Mouse (Mus musculus) heart, adult 2 months (tissue): ENCODE data around the gene Tnfrsf21. TPM values are rescaled to one million over a fixed set of nuclear protein-coding genes. Genes with fewer than 3 reads are reported as not detected.
A peak's percentile ranks its signal among the peaks of the same experiment; 100 is the strongest.

Experiments used
- DNase-seq, 2 experiments: peaks; one replicate each; pipeline ENCODE4 v3.0.0; 2021
- H3K27ac ChIP-seq: fragments of 200-600 bp; 2 replicates; pipeline ENCODE4 v1.8.1; 2022
- H3K27me3 ChIP-seq: fragments of 200-500 bp; 2 replicates; pipeline ENCODE4 v1.6.1; 2012; ENCODE audit warnings: mild to moderate bottlenecking, low read length, inconsistent platforms, mixed read lengths; ENCODE audit not compliant: control insufficient read depth, insufficient read depth
- H3K36me3 ChIP-seq: fragments of 200-500 bp; 2 replicates; pipeline ENCODE4 v1.6.1; 2012; ENCODE audit warnings: low read length, inconsistent platforms; ENCODE audit not compliant: control insufficient read depth, insufficient read depth
- H3K4me1 ChIP-seq: fragments of 200-500 bp; 2 replicates; pipeline ENCODE4 v1.6.1; 2011; ENCODE audit warnings: low read length; ENCODE audit not compliant: control insufficient read depth, insufficient read depth
- H3K4me3 ChIP-seq: fragments of 200-600 bp; 2 replicates; pipeline ENCODE4 v1.8.1; 2022
- H3K79me2 ChIP-seq: fragments of 200-500 bp; replicated peaks from 2 replicates; pipeline ENCODE4 v1.6.1; 2012; ENCODE audit warnings: mild to moderate bottlenecking, inconsistent platforms, low read length, moderate library complexity, mixed read lengths; ENCODE audit not compliant: control insufficient read depth, insufficient read depth
- H3K9ac ChIP-seq: fragments of 200-500 bp; 2 replicates; pipeline ENCODE4 v1.6.1; 2012; ENCODE audit warnings: low read depth, mild to moderate bottlenecking, control low read depth, inconsistent platforms, low read length, mixed read lengths
- CTCF ChIP-seq: fragments of 200-600 bp; IDR thresholded peaks from 2 replicates; pipeline ENCODE4 v1.8.1; 2022; ENCODE audit warnings: antibody characterized with exemption, mild to moderate bottlenecking, moderate library complexity
- EP300 ChIP-seq: fragments of 200-500 bp; IDR thresholded peaks from 2 replicates; pipeline ENCODE4 v1.6.1; 2011; ENCODE audit warnings: low read depth, low read length, control low read depth; ENCODE audit not compliant: insufficient read depth
- POLR2A ChIP-seq: fragments of 200-500 bp; IDR thresholded peaks from 2 replicates; pipeline ENCODE4 v1.6.1; 2011; ENCODE audit warnings: mild to moderate bottlenecking, low read depth, low read length, control low read depth; ENCODE audit not compliant: insufficient read depth
- WGBS: fragments of 180-500 bp; shearing (Covaris S2); methylation state at CpG from one replicate; pipeline ENCODE4 v1.1.7; 2018; 5-methylcytosine and 5-hydroxymethylcytosine counted together
- intact Hi-C: fragments of 180-260 bp; cut with DNase I; formaldehyde crosslinking; loops from one replicate; pipeline ENCODE4 v1.15.1; 2025
- polyA plus RNA-seq: library from polyadenylated mRNA; depleted of rRNA; stranded (reverse); fragments of >200 nt; gene quantifications from 2 replicates; pipeline ENCODE4 v1.2.3, GENCODE M21; 2012
- total RNA-seq, 2 experiments: library from RNA; stranded (reverse); gene quantifications; 2 replicates each; pipeline ENCODE4 v1.2.3; 2021

Gene Tnfrsf21
- total and polyA plus RNA-seq, 3 experiments, result 9.2 to 14.6 (median 14.2) TPM

DNA sequence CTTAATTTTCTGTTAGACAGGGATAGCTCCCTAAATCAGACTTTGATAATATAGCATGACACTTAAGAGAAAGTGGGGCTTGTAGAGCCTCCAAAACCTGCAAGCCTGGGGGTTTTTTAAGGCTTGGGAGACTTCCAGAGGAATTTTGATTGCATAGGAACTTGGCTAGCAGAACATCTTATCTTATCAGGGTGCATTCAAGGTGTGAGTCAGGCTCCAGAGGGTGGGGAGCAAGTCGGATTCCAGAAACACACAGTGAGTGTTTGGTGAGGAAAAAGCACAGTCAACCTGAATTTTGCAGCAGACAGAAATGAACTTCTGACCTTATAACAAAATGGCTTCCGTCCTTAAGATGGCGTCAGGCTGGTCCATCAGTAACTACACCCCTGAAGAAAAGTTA, 34.5 kb upstream of the Tnfrsf21 start:
- intact Hi-C loops, result no loop called here

DNA sequence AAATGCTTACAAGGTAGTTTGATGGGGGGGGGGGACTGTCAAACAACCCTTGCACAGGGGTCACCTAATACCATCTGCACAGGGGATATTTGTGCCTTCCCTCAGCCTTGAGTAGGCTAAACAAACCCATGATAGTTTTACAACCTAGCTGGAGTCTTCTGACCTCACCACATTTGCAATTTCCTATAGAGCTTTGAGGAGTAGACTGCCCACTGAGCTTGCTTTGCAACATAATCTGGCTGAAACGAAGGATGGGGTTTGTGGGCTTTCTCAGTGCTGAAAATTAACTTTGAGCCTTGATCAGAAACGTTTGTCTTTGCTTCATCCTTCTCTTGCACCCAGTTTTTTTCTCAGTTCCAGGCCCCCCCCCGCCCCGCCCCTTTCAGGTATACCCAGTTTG, 33.8 kb upstream of the Tnfrsf21 start:
- DNase-seq, result no peak
- intact Hi-C loops, result no loop called here
- H3K4me1 ChIP-seq, result no peaks in the 10 kb centered on the region
- no peak overlapping the region for H3K27ac ChIP-seq
- H3K79me2 ChIP-seq, result no peaks in the 10 kb centered on the region
- no peaks in the 10 kb centered on the region for H3K36me3 ChIP-seq
- no peaks in the 10 kb centered on the region for H3K27me3 ChIP-seq
- no peak overlapping the region for H3K4me3 ChIP-seq
- no peak overlapping the region for H3K9ac ChIP-seq
- 75% methylated on average over 4 of the region's 4 CpGs for WGBS
- no peak for TF ChIP-seq EP300

More for the DNA sequence above, 34.5 kb upstream of the Tnfrsf21 start:
- 45% methylated on average over 3 of the region's 3 CpGs for WGBS
- Histone ChIP-seq H3K4me1 (no peaks in the 10 kb centered on the region), H3K27me3 (no peaks in the 10 kb centered on the region), H3K4me3 (no peak overlapping the region), H3K79me2 (no peaks in the 10 kb centered on the region), H3K36me3 (no peaks in the 10 kb centered on the region), H3K9ac (no peak overlapping the region), H3K27ac (no peak overlapping the region)
- TF ChIP-seq EP300, result no peak
- no peak for TF ChIP-seq CTCF
- no peak for TF ChIP-seq POLR2A
- DNase-seq, result no peak

DNA sequence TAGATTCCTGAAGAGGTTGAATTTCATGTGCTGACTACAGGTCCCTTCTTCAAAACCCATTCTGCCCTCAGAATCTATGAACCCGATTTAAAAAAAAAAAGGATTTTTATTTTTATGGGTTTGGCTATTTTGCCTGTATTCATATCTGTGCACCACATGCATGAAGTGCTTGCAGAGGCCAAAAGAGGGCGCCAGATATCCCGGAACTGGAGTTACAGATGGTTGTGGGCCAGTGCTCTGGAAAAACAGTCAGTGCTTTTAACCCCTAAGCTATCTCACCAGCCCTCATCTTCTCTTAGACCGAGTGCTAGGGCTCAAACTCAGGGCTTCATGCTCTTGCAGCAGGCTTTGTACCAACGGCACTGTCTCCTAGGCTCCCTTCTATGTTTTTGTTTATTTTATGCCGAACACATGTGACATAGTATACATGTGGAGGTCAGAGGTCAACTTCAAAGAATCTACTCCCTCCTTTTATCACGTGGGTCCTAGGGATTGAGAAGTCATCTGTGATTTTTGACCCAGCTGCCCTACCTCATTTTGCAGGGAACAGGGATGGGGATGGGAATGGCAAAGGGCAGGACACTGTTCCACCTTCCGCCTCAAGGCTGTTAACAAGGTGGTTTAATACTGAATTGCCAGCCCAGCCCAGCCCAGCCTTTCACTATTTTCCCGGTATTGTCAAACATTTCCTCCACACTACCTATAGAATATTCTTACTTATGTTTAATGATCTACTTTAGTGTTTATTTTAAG, 30.3 kb upstream of the Tnfrsf21 start:
- 63% methylated on average over 9 of the region's 9 CpGs for WGBS
- H3K9ac ChIP-seq, result no peak overlapping the region
- TF ChIP-seq POLR2A (no peak), CTCF (peak; percentile 39)
- H3K79me2 ChIP-seq, result no peaks in the 10 kb centered on the region
- intact Hi-C loops, result no loop called here
- no peaks in the 10 kb centered on the region for H3K27me3 ChIP-seq
- H3K27ac ChIP-seq, result no peak overlapping the region
- no peak overlapping the region for H3K4me3 ChIP-seq
- no peaks in the 10 kb centered on the region for H3K4me1 ChIP-seq
- H3K36me3 ChIP-seq, result no peaks in the 10 kb centered on the region
- no peak for DNase-seq

DNA sequence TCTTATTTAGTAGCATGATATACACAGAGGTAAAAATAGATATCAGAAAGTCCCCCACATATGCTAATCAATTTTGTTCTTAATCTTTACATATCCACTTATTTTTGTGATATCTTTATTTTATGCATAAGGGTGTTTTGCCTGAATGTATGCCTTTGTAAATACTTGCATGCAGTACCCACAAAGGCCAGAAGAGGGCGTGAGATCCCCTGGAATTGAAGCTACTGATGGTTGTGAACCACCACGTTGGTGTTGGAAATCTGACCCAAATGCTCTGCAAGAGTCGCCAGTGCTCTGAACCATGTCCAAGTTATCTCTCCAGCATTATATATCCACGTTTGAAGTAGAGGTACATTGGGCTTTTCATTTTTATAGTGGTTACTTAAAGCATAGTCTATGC, 28.7 kb upstream of the Tnfrsf21 start:
- Histone ChIP-seq H3K4me1 (no peaks in the 10 kb centered on the region), H3K27ac (no peak overlapping the region), H3K9ac (no peak overlapping the region), H3K4me3 (no peak overlapping the region), H3K36me3 (no peaks in the 10 kb centered on the region), H3K79me2 (no peaks in the 10 kb centered on the region), H3K27me3 (no peaks in the 10 kb centered on the region)
- intact Hi-C loops, result no loop called here
- WGBS, result 29% methylated on average over 4 of the region's 4 CpGs
- DNase-seq, result no peak
- peak; percentile 63 for TF ChIP-seq CTCF
- no peak for TF ChIP-seq EP300

DNA sequence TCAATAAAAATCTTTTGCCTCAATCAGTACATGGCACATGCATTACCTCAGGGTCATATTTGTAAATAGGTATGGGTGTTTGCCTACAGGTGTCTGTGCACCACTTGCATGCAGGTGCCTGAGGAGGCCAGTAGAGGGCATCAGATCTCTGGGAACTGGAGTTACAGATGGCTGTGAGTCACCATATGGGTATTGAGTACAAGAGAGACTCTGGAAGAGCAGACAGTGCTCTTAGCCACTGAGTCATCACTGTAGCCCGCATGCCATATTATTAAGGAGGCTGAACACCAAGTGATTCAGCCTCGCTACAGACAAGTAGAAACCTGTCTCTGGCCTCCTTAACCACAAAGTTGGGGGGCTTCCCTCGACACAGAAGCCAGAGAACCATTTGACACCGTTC, 26.4 kb upstream of the Tnfrsf21 start:
- WGBS, result 85% methylated on average over 4 of the region's 4 CpGs
- Histone ChIP-seq H3K36me3 (no peaks in the 10 kb centered on the region), H3K27me3 (no peaks in the 10 kb centered on the region), H3K4me1 (no peaks in the 10 kb centered on the region), H3K4me3 (no peak overlapping the region), H3K9ac (no peak overlapping the region), H3K79me2 (no peaks in the 10 kb centered on the region), H3K27ac (no peak overlapping the region)
- intact Hi-C loops, result no loop called here
- DNase-seq, result no peak
- no peak for TF ChIP-seq EP300
- no peak for TF ChIP-seq POLR2A
- 0 out of 2 replicates have a peak, but pooled peaks have one; percentile 14 for TF ChIP-seq CTCF

DNA sequence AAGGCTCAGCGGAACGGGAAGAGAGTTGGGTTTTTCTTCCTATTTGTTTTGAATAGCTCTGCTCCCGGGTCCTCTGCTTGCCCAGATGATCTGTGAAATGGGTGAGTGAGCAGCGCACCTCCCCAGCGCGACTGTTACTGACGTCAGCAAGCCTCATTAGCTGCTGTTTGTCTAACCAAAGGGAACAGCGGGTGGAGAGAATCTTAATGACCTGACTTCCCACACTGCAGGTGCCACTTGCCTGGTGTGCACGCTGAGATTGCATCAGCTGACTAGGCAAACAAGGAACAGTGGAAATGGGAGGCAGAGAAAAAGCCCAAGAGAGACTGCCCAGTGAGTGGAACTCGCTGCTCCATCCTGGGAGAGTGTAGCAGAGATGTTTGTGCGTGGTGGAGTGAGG, 25.2 kb upstream of the Tnfrsf21 start:
- no peak overlapping the region for H3K27ac ChIP-seq
- TF ChIP-seq EP300 (no peak), POLR2A (no peak), CTCF (no peak)
- 43% methylated on average over 11 of the region's 11 CpGs for WGBS
- H3K4me1 ChIP-seq, result no peaks in the 10 kb centered on the region
- intact Hi-C loops, result no loop called here
- DNase-seq, result no peak
- no peaks in the 10 kb centered on the region for H3K36me3 ChIP-seq
- H3K79me2 ChIP-seq, result no peaks in the 10 kb centered on the region
- no peaks in the 10 kb centered on the region for H3K27me3 ChIP-seq
- no peak overlapping the region for H3K4me3 ChIP-seq
- no peak overlapping the region for H3K9ac ChIP-seq
